Mouse (Mus musculus) left cerebral cortex, postnatal 36 days (tissue): ENCODE measurements around the gene Pfdn6. TPM values are rescaled to one million over a fixed set of nuclear protein-coding genes. Genes with fewer than 3 reads are reported as not detected.

ENCODE experiments used
- total RNA-seq, 2 experiments: library from RNA; stranded (reverse); gene quantifications; 2 replicates each; pipeline ENCODE4 v1.2.3; 2021

The Pfdn6 gene
- total RNA-seq, 2 experiments from 2014 or later = 96.1 to 98.3 TPM

Other genes starting within 250 kb of the Pfdn6 start
- gene March2, start 221.7 kb downstream of the Pfdn6 start, total RNA-seq = 10 to 100 TPM; 90.2 to 97.0 TPM
- gene Rab11b, start 179.8 kb downstream of the Pfdn6 start, total RNA-seq = 100 to 1,000 TPM; 328 to 372 TPM
- 1 to 10 TPM; 3.3 to 4.8 TPM for gene Angptl4, start 158.5 kb downstream of the Pfdn6 start, total RNA-seq
- gene Kank3, start 129.8 kb downstream of the Pfdn6 start, total RNA-seq = 10 to 100 TPM; 27.0 to 44.8 TPM
- gene Rps28, start 115.8 kb downstream of the Pfdn6 start, total RNA-seq = 100 to 1,000 TPM; 651 to 708 TPM
- gene Ndufa7, start 115.8 kb downstream of the Pfdn6 start, total RNA-seq = 100 to 1,000 TPM; 212 to 213 TPM
- 10 to 100 TPM; 24.8 to 27.5 TPM for gene Cd320, start 97.3 kb downstream of the Pfdn6 start, total RNA-seq
- not detected for gene Gm7029, start 66.5 kb downstream of the Pfdn6 start, total RNA-seq
- 1 to 10 TPM; 2.4 to 3.1 TPM for gene Kifc1, start 49.7 kb downstream of the Pfdn6 start, total RNA-seq
- gene Platr17, start 35.2 kb downstream of the Pfdn6 start, total RNA-seq = under 1 TPM; 0.70 to 0.96 TPM
- gene Daxx, start 30.9 kb downstream of the Pfdn6 start, total RNA-seq = 10 to 100 TPM; 29.9 to 32.9 TPM
- gene Tapbp, start 24.4 kb downstream of the Pfdn6 start, total RNA-seq = 10 to 100 TPM; 35.0 to 38.3 TPM
- 10 to 100 TPM; 29.4 to 40.1 TPM for gene Zbtb22, start 24.4 kb downstream of the Pfdn6 start, total RNA-seq
- gene Rgl2, start 10.8 kb downstream of the Pfdn6 start, total RNA-seq = 10 to 100 TPM; 46.9 to 71.0 TPM
- gene Wdr46, start 317 bp upstream of the Pfdn6 start, total RNA-seq = 10 to 100 TPM; 12.6 to 15.0 TPM
- gene B3galt4, start 11.1 kb upstream of the Pfdn6 start, total RNA-seq = 1 to 10 TPM; 5.5 to 6.7 TPM
- 10 to 100 TPM; 84.5 to 87.0 TPM for gene Vps52, start 15.5 kb upstream of the Pfdn6 start, total RNA-seq
- gene Rps18, start 15.7 kb upstream of the Pfdn6 start, total RNA-seq = 100 to 1,000 TPM; 291 to 302 TPM
- 10 to 100 TPM; 17.2 to 19.3 TPM for gene H2-K1, start 60.0 kb upstream of the Pfdn6 start, total RNA-seq
- gene Ring1, start 84.3 kb upstream of the Pfdn6 start, total RNA-seq = 10 to 100 TPM; 33.5 to 35.9 TPM
- 10 to 100 TPM; 35.7 to 36.6 TPM for gene H2-Ke6, start 87.7 kb upstream of the Pfdn6 start, total RNA-seq
- 100 to 1,000 TPM; 101 to 105 TPM for gene Slc39a7, start 91.3 kb upstream of the Pfdn6 start, total RNA-seq
- 10 to 100 TPM; 81.9 to 87.8 TPM for gene Rxrb, start 91.5 kb upstream of the Pfdn6 start, total RNA-seq
- gene Col11a2, start 99.1 kb upstream of the Pfdn6 start, total RNA-seq = 10 to 100 TPM; 15.1 to 16.3 TPM
- gene H2-Oa, start 152.0 kb upstream of the Pfdn6 start, total RNA-seq = under 1 TPM in 1 of 2 experiments, not detected in 1; 0.79 TPM
- gene H2-DMa, start 179.2 kb upstream of the Pfdn6 start, total RNA-seq = 10 to 100 TPM; 26.1 to 28.5 TPM
- 100 to 1,000 TPM; 183 to 189 TPM for gene Brd2, start 182.3 kb upstream of the Pfdn6 start, total RNA-seq
- under 1 TPM; 0.59 to 0.93 TPM for gene H2-DMb2, start 203.0 kb upstream of the Pfdn6 start, total RNA-seq
- 1 to 10 TPM in 1 of 2 experiments, under 1 TPM in 1; 0.94 to 1.1 TPM for gene H2-DMb1, start 212.7 kb upstream of the Pfdn6 start, total RNA-seq
- gene Tap1, start 247.2 kb upstream of the Pfdn6 start, total RNA-seq = 1 to 10 TPM; 1.9 to 2.0 TPM
- gene Psmb9, start 247.4 kb upstream of the Pfdn6 start, total RNA-seq = 1 to 10 TPM in 1 of 2 experiments, under 1 TPM in 1; 0.77 to 1.1 TPM